Mouse (Mus musculus): ENCODE data around the gene Dusp18. TPM values are rescaled to one million over a fixed set of nuclear protein-coding genes. Genes with fewer than 3 reads are reported as not detected.
A peak's percentile ranks its signal among the peaks of the same experiment; 100 is the strongest.

Dusp18 gene
- polyA plus RNA-seq, 1 experiment from 2014 or later = 13.1 TPM

DNA sequence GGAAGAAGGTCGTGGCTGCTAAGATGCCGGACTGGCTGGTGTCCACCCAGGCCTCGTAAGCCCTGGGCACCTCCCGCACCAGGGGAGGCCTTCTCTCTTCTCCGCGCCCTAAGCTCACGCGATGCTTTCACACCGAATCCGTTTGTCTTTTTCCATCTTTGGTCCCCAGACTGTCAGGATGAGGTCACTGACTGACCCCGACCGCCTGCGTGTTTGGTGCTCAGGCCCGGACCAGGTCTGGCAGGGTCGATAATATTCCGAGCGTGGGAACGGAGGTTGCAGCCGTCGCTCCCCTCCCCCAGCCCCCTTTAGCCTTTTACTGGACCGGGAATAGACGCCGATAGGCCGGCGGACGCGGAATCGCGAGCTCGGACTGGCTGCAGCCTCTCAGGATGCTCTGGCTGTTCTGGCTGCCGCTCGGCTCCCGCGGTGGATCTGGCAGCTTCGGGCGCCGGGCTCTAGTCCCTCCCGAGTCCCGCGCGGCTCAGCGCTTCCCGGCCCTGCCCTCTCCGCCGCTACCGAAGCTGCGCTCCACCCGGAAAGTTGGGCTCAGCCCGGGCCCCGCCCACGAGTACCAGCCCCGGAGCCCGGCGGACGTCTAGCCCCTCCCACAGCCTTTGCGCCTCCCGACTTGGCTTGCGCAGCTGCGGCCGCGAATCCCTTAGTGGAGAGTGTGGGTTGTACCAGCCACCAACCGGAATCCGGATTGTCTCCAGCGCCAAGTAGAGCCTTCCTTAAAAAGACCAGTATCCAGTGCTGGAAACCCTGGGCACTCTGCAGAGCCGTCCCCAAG is 18.5 kb downstream of the Dusp18 start:
- Histone ChIP-seq H3K36me3 (ENCODE audit: control insufficient read depth, insufficient read depth) (0 out of 2 replicates have a peak, but pooled peaks cover 3% of the 10 kb centered on the region), H3K27me3 (ENCODE audit: control insufficient read depth, insufficient read depth, low read length) (peaks cover 4% of the 10 kb centered on the region; the same call in 1 of the 2 replicates), H3K4me1 (ENCODE audit: control insufficient read depth, insufficient read depth, low read length) (peaks cover 42% of the 10 kb centered on the region), H3K4me2 (ENCODE audit: low read depth, low read length) (peak overlapping the region; percentile 98), H3K27ac (ENCODE audit: low read length) (peak overlapping the region; percentile 51), H3K4me3 (ENCODE audit: low read length) (peak overlapping the region; percentile 65), H3K9ac (ENCODE audit: low read length) (peak overlapping the region; percentile 74), H3K9me3 (replicated peaks; ENCODE audit: control insufficient read depth, low read length) (no peaks in the 10 kb centered on the region)
- ATAC-seq (replicated peaks; ENCODE audit: extremely low read depth, insufficient read depth, low FRiP score) = peak; percentile 80
- WGBS = under 1% methylated on average over 65 of the region's 65 CpGs

DNA sequence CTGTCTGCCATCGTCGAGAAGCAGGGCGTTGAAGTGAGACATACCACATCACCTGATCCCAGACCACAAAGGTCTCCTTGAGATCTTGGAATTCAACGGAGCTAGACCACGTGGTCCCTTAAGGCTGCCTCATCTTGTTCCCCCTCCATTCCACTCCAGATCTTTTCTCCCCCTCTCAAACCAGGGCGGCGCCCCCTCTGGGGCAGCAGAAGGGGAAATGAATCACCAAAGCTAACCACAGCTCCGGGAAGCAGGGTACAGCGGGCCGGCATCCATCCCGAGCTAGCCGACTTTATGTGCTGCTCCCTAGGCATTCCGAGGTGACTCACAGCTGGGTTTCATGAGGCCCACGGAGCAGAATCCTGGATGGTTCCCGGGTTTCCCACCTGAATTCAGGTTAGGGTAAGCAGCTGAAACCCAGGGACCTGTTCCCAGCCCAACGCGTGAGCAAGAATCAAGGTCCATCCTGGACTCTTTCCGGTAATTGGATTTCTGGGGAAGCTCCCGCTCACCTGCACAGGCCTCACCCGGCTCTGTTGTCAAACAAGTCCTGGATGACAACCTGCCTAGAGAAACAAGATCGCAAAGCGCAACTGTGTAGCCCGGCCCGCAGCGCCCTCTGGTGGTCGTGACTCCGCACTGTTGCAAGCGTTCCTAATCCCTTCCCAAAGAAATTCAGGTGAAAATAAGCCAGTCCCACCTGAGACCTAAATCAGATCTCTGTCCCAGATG is 19.2 kb downstream of the Dusp18 start, which contains the start of gene Slc35e4:
Gene Slc35e4 (minus strand): TSS at position 556 of the 732 bp plus-strand sequence.
- under 1% methylated on average over 28 of the region's 28 CpGs for WGBS
- Histone ChIP-seq H3K27me3 (ENCODE audit: control insufficient read depth, insufficient read depth, low read length) (peaks cover 4% of the 10 kb centered on the region; the same call in 1 of the 2 replicates), H3K9ac (ENCODE audit: low read length) (peak within 1 kb of the TSS; percentile 74), H3K27ac (ENCODE audit: low read length) (peak within 1 kb of the TSS; percentile 51), H3K4me3 (ENCODE audit: low read length) (peak within 1 kb of the TSS; percentile 65), H3K4me2 (ENCODE audit: low read depth, low read length) (peak within 1 kb of the TSS; percentile 98), H3K36me3 (ENCODE audit: control insufficient read depth, insufficient read depth) (0 out of 2 replicates have a peak, but pooled peaks cover 7% of the 10 kb centered on the region), H3K4me1 (ENCODE audit: control insufficient read depth, insufficient read depth, low read length) (peaks cover 42% of the 10 kb centered on the region), H3K9me3 (replicated peaks; ENCODE audit: control insufficient read depth, low read length) (no peaks in the 10 kb centered on the region)
- peak; percentile 53 for ATAC-seq (replicated peaks; ENCODE audit: extremely low read depth, insufficient read depth, low FRiP score)

DNA sequence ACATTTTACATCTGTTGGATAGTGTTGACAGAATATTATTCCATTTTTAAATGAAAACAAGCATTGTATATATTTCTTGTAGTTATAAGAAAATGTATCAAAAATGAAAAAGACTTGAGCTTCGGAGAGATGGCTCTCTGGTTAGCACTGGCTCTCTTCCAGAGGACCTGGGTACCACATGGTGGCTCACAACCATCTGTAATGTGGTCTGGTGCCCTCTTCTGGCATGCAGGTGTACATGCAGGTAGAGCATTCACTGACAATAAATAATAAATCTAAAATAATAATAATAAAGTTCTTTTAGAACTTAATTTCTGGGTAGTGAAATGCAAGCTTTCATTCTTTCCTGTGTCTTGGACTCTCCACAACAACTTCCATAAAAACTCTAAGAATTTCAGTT is 23.7 kb downstream of the Dusp18 start:
- Histone ChIP-seq H3K27me3 (ENCODE audit: control insufficient read depth, insufficient read depth, low read length) (no peaks in the 10 kb centered on the region), H3K4me2 (ENCODE audit: low read depth, low read length) (no peak overlapping the region), H3K4me3 (ENCODE audit: low read length) (no peak overlapping the region), H3K9me3 (replicated peaks; ENCODE audit: control insufficient read depth, low read length) (no peaks in the 10 kb centered on the region), H3K36me3 (ENCODE audit: control insufficient read depth, insufficient read depth) (peaks cover 15% of the 10 kb centered on the region), H3K27ac (ENCODE audit: low read length) (no peak overlapping the region), H3K4me1 (ENCODE audit: control insufficient read depth, insufficient read depth, low read length) (peaks cover 10% of the 10 kb centered on the region), H3K9ac (ENCODE audit: low read length) (no peak overlapping the region)
- no peak for ATAC-seq (replicated peaks; ENCODE audit: extremely low read depth, insufficient read depth, low FRiP score)
- 65% methylated on average over 1 of the region's 1 CpGs for WGBS

DNA sequence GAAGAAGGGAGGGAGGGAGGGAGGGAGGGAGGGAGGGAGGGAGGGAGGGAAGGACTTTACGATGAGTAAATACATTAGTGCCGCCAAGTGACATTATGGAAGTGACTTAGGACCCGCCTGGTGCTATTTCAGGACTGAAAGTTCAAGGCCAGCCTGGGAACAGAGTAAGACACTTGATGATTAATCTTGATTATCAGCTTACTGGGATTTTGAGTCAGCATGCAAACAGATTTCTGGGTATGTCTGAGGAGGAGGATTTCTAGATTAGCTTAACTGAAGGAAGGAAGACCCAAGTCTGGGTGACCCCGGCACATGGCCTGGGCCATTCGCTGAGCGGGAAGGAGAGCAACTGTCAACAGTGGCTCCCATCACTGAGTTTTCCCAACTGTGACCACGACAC is 25.4 kb downstream of the Dusp18 start:
- H3K9ac ChIP-seq (ENCODE audit: low read length) = no peak overlapping the region
- no peaks in the 10 kb centered on the region for H3K9me3 ChIP-seq (replicated peaks; ENCODE audit: control insufficient read depth, low read length)
- H3K4me1 ChIP-seq (ENCODE audit: control insufficient read depth, insufficient read depth, low read length) = peaks cover 5% of the 10 kb centered on the region; the same call in 1 of the 2 replicates
- no peak overlapping the region for H3K4me2 ChIP-seq (ENCODE audit: low read depth, low read length)
- peaks cover 25% of the 10 kb centered on the region for H3K36me3 ChIP-seq (ENCODE audit: control insufficient read depth, insufficient read depth)
- H3K4me3 ChIP-seq (ENCODE audit: low read length) = no peak overlapping the region
- ATAC-seq (replicated peaks; ENCODE audit: extremely low read depth, insufficient read depth, low FRiP score) = no peak
- 89% methylated on average over 7 of the region's 7 CpGs for WGBS
- H3K27me3 ChIP-seq (ENCODE audit: control insufficient read depth, insufficient read depth, low read length) = no peaks in the 10 kb centered on the region
- no peak overlapping the region for H3K27ac ChIP-seq (ENCODE audit: low read length)

DNA sequence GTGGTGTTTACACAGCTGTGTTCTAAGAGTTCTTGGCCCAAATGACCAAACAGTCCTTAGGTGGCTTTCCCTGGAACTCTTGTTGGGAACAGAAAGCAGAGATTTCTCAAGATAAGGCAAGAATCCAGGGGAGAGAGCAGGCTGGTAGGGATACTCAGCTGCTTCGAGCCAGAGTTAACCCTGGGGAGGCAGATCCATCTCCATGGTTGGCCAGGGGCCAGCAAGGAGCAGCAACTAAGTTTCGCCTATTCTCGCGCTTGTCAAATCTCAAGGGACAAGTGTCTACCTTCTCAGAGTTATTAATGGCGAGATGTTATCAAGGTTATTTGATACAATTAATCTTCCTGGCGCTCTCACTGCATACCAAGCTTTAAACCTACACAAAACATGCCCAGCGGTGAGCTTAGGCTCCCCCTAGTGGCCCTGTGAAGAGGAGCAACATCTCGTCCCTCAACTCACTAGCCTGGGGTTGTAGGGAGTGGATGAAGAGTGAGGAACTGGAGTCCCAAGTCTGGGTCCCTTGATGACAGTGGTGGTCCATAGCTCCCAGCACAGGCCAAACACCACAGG is 26.3 kb downstream of the Dusp18 start:
- WGBS = 24% methylated on average over 8 of the region's 8 CpGs
- Histone ChIP-seq H3K4me2 (ENCODE audit: low read depth, low read length) (no peak overlapping the region), H3K4me1 (ENCODE audit: control insufficient read depth, insufficient read depth, low read length) (no peaks in the 10 kb centered on the region), H3K27me3 (ENCODE audit: control insufficient read depth, insufficient read depth, low read length) (no peaks in the 10 kb centered on the region), H3K36me3 (ENCODE audit: control insufficient read depth, insufficient read depth) (peaks cover 25% of the 10 kb centered on the region), H3K27ac (ENCODE audit: low read length) (no peak overlapping the region), H3K4me3 (ENCODE audit: low read length) (no peak overlapping the region), H3K9ac (ENCODE audit: low read length) (no peak overlapping the region), H3K9me3 (replicated peaks; ENCODE audit: control insufficient read depth, low read length) (no peaks in the 10 kb centered on the region)
- no peak for ATAC-seq (replicated peaks; ENCODE audit: extremely low read depth, insufficient read depth, low FRiP score)

DNA sequence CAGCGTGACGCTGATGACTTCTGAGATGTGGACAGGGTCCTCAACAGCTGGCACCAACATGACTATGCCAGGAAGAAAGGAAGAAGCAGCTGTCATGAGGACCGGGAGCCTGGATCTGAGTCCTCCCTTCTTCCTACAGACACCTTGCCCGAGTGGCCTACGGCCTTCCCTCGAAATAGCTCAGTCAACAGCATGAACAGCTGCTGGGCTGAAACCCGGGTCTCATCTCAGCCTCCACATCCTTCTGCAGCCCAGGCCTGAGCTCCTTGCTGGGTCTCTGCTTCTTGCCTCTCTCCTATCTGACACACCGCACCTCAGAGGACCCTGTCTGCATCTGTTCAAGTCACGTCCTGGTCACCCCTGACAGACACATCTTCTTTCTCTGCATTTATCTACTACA is 27.1 kb downstream of the Dusp18 start:
- Histone ChIP-seq H3K27me3 (ENCODE audit: control insufficient read depth, insufficient read depth, low read length) (no peaks in the 10 kb centered on the region), H3K4me1 (ENCODE audit: control insufficient read depth, insufficient read depth, low read length) (no peaks in the 10 kb centered on the region), H3K36me3 (ENCODE audit: control insufficient read depth, insufficient read depth) (peaks cover 22% of the 10 kb centered on the region), H3K4me2 (ENCODE audit: low read depth, low read length) (no peak overlapping the region), H3K27ac (ENCODE audit: low read length) (no peak overlapping the region), H3K9me3 (replicated peaks; ENCODE audit: control insufficient read depth, low read length) (no peaks in the 10 kb centered on the region), H3K4me3 (ENCODE audit: low read length) (no peak overlapping the region), H3K9ac (ENCODE audit: low read length) (no peak overlapping the region)
- no peak for ATAC-seq (replicated peaks; ENCODE audit: extremely low read depth, insufficient read depth, low FRiP score)
- 88% methylated on average over 9 of the region's 9 CpGs for WGBS

DNA sequence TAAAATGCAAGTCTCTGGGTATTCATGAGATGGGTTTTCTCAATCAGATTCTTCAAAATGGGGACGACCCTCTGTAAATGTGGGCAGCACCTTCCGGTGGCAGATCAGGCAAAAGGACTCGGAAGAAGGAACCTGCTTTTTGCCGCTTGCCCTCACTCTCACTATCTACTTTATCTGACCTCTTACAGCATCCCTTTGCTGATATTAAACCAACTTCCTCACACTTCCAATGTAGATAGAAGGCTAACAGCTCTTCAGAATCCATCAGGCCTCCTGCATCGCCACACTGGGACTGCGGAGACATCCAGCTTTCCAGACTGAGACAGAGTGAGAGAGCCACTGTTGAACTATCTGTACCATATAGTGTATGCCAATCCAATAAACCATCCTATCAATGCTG is 27.7 kb downstream of the Dusp18 start:
- Histone ChIP-seq H3K36me3 (ENCODE audit: control insufficient read depth, insufficient read depth) (peaks cover 26% of the 10 kb centered on the region), H3K27me3 (ENCODE audit: control insufficient read depth, insufficient read depth, low read length) (no peaks in the 10 kb centered on the region)
- WGBS = 95% methylated on average over 6 of the region's 6 CpGs

DNA sequence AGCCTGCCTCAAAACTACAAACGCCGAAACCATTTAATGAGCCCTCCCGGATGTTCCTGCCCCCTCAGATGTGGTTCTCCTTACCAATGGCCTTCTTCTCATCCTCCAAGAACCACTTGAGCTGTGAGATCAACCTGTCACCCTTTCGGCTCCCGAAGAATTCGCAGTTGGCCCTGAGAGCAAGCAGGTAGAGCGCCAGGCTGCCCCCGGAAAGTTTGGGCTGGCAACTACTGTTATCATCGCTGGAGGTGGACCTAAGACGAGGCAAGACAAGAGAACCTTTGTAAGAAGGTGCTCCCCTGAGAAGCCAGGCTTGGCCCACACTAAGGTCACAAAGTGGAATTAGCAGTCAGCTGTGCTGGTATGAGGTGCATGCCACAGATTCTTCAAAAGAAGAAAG is 30.9 kb downstream of the Dusp18 start:
- Histone ChIP-seq H3K27me3 (ENCODE audit: control insufficient read depth, insufficient read depth, low read length) (no peaks in the 10 kb centered on the region), H3K4me3 (ENCODE audit: low read length) (no peak overlapping the region), H3K4me1 (ENCODE audit: control insufficient read depth, insufficient read depth, low read length) (peaks cover 2% of the 10 kb centered on the region), H3K27ac (ENCODE audit: low read length) (no peak overlapping the region), H3K9me3 (replicated peaks; ENCODE audit: control insufficient read depth, low read length) (no peaks in the 10 kb centered on the region), H3K36me3 (ENCODE audit: control insufficient read depth, insufficient read depth) (peaks cover 21% of the 10 kb centered on the region), H3K9ac (ENCODE audit: low read length) (no peak overlapping the region), H3K4me2 (ENCODE audit: low read depth, low read length) (no peak overlapping the region)
- WGBS = 87% methylated on average over 10 of the region's 10 CpGs
- ATAC-seq (replicated peaks; ENCODE audit: extremely low read depth, insufficient read depth, low FRiP score) = no peak

More for the DNA sequence above, 27.7 kb downstream of the Dusp18 start:
- Histone ChIP-seq H3K27ac (ENCODE audit: low read length) (no peak overlapping the region), H3K9ac (ENCODE audit: low read length) (no peak overlapping the region), H3K9me3 (replicated peaks; ENCODE audit: control insufficient read depth, low read length) (no peaks in the 10 kb centered on the region), H3K4me2 (ENCODE audit: low read depth, low read length) (no peak overlapping the region), H3K4me1 (ENCODE audit: control insufficient read depth, insufficient read depth, low read length) (no peaks in the 10 kb centered on the region), H3K4me3 (ENCODE audit: low read length) (no peak overlapping the region)
- ATAC-seq (replicated peaks; ENCODE audit: extremely low read depth, insufficient read depth, low FRiP score) = no peak

Data from heart, embryonic 16.5 days (tissue).